Mouse (Mus musculus): ENCODE measurements around the gene Ctss. TPM values are rescaled to one million over a fixed set of nuclear protein-coding genes. Genes with fewer than 3 reads are reported as not detected.
"Not testable (repeated sequence)": the region's sequence is repeated elsewhere in the genome, so short reads cannot be mapped to it uniquely, and the experiment has no call there.

Ctss gene
- polyA plus RNA-seq, 1 experiment: not detected

DNA sequence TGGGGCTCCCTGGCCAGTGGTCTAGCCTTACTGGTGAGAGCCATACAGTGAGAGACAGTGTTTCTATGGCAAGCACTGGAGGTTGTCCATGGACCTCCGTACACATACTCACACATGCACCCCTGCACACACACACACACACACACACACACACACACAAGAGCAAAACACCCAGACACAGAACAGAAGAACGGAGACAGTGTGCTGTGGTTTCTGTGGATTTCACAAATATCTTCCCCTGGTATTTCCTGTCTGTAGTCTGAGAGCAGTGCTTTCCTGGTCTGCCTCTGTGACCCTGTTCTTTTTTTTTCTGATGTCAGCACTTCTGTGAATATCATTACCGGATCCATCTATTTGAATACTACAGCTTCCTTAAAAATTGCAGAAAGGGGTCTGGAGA, 2.9 kb upstream of the Ctss start:
- Histone ChIP-seq H3K4me1 (ENCODE audit: control insufficient read depth, insufficient read depth, low read length) (no peaks in the 10 kb centered on the region), H3K27ac (ENCODE audit: insufficient read depth, low read depth, low read length) (no peak overlapping the region), H3K4me3 (ENCODE audit: insufficient read depth, low read depth, low read length) (no peak overlapping the region)
- WGBS: 66% methylated on average over 3 of the region's 3 CpGs
- TF ChIP-seq CTCF (IDR thresholded peaks at IDR 0.05; ENCODE audit: insufficient read depth, low read depth, low read length) (no peak), POLR2A (IDR thresholded peaks at IDR 0.05; ENCODE audit: insufficient read depth, low read depth, low read length) (no peak)

DNA sequence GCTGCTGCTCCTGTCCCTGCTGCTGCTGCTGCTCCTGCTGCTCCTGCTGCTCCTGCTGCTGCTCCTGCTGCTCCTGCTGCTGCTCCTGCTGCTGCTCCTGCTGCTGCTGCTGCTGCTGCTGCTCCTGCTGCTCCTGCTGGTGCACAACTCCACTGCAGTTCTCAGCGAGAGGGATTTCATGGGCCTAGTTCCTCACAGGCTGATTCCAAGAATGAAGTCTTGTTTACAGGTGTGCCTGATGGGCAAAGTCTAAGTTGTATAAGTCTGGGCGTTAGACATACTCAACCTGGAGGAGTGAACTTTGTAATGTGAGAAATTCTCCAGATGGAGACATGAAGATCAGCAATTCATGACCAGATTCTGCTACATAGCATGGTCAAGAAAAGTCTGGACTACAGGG, 1.9 kb upstream of the Ctss start:
- Histone ChIP-seq H3K4me1 (ENCODE audit: control insufficient read depth, insufficient read depth, low read length) (no peaks in the 10 kb centered on the region), H3K4me3 (ENCODE audit: insufficient read depth, low read depth, low read length) (no peak overlapping the region), H3K27ac (ENCODE audit: insufficient read depth, low read depth, low read length) (no peak overlapping the region)
- WGBS: 74% methylated on average over 2 of the region's 2 CpGs
- TF ChIP-seq CTCF (IDR thresholded peaks at IDR 0.05; ENCODE audit: insufficient read depth, low read depth, low read length) (no peak), POLR2A (IDR thresholded peaks at IDR 0.05; ENCODE audit: insufficient read depth, low read depth, low read length) (no peak)

DNA sequence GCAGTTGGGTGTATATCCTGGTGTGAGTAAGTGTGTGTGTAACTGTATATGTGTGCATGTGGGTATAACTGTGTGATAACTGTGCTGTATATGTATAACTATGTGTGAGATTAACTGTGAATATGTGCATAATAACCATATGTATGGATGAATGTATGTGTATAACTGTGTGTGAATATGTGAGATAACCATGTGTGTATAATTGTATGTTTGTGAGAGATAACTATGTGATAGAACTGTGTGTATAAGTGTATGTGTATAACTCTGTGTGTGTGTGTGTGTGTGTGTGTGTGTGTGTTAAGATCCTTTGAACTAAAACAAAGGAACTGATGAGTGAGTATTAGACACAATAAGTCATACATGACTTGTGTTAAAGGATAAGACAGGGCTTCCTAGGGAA, 475 bp upstream of the Ctss start:
- no peaks in the 10 kb centered on the region for H3K4me1 ChIP-seq (ENCODE audit: control insufficient read depth, insufficient read depth, low read length)
- H3K4me3 ChIP-seq (ENCODE audit: insufficient read depth, low read depth, low read length): no peak overlapping the region
- H3K27ac ChIP-seq (ENCODE audit: insufficient read depth, low read depth, low read length): no peak overlapping the region
- no peak for TF ChIP-seq CTCF (IDR thresholded peaks at IDR 0.05; ENCODE audit: insufficient read depth, low read depth, low read length)
- no peak for TF ChIP-seq POLR2A (IDR thresholded peaks at IDR 0.05; ENCODE audit: insufficient read depth, low read depth, low read length)

DNA sequence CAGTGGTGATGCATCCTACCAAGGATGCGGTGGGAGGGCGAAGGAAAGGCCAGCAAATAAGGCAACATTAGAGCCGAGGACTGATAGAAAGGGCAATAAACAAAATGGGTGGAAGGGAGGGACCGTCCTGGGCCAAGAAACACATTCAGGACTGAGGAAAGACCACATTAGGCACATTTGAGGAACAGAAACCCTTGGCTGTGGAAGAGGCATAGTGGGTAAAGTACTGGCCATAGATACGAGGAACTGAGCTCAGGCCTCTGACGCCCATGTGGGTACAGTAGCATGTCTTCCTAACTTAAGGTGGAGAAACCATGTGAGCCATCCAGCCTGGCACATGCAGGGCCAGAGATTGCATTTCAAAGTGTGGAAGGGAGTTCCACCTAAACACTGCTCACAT, 3.2 kb downstream of the Ctss start:
- TF ChIP-seq CTCF (IDR thresholded peaks at IDR 0.05; ENCODE audit: insufficient read depth, low read depth, low read length) (no peak), POLR2A (IDR thresholded peaks at IDR 0.05; ENCODE audit: insufficient read depth, low read depth, low read length) (no peak)
- H3K4me1 ChIP-seq (ENCODE audit: control insufficient read depth, insufficient read depth, low read length): no peaks in the 10 kb centered on the region
- 91% methylated on average over 6 of the region's 6 CpGs for WGBS
- no peak overlapping the region for H3K4me3 ChIP-seq (ENCODE audit: insufficient read depth, low read depth, low read length)
- H3K27ac ChIP-seq (ENCODE audit: insufficient read depth, low read depth, low read length): no peak overlapping the region

DNA sequence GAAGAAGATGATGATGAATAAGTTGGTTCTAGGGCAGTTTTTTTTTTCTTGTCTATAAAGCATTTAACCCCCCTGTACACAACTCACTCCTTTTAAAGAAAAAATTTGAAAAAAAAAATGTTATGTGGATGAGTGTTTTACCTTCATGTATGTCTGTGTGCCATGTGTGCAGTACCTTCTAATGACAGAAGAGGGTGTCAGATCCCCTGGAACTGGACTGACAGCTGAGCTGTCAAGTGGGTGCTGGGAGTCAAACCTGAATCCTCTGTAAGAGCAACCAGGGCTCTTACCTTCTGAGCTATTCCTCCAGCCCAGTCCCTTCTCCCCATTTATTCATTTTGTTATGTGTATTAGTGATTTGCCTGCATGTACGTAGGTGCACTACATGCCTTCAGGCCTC, 4.4 kb downstream of the Ctss start:
- 88% methylated on average over 1 of the region's 1 CpGs for WGBS
- Histone ChIP-seq H3K27ac (ENCODE audit: insufficient read depth, low read depth, low read length) (no peak overlapping the region), H3K4me3 (ENCODE audit: insufficient read depth, low read depth, low read length) (no peak overlapping the region), H3K4me1 (ENCODE audit: control insufficient read depth, insufficient read depth, low read length) (no peaks in the 10 kb centered on the region)
- TF ChIP-seq POLR2A (IDR thresholded peaks at IDR 0.05; ENCODE audit: insufficient read depth, low read depth, low read length) (no peak), CTCF (IDR thresholded peaks at IDR 0.05; ENCODE audit: insufficient read depth, low read depth, low read length) (no peak)

DNA sequence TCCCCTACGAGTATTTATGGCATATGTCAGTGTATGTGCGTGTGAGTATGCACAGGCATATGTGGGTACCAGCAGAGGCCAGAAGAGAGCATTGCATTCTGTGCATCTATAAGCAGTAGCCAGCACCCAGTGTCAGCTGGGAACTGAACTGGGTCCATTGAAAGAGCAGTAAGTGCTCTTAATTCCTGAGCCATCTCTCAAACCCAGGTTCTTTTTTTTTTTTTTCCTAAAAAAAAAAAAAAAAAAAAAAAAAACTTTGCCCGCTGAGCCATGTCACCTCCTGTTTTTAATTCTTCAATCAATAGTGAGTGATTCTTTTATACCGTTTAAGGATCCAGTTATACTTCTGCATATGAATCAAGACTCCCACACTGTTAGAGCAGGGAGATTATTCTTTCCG, 6.8 kb downstream of the Ctss start:
- TF ChIP-seq POLR2A (IDR thresholded peaks at IDR 0.05; ENCODE audit: insufficient read depth, low read depth, low read length): no peak
- TF ChIP-seq CTCF (IDR thresholded peaks at IDR 0.05; ENCODE audit: insufficient read depth, low read depth, low read length): no peak
- H3K4me3 ChIP-seq (ENCODE audit: insufficient read depth, low read depth, low read length): no peak overlapping the region
- no peak overlapping the region for H3K27ac ChIP-seq (ENCODE audit: insufficient read depth, low read depth, low read length)
- H3K4me1 ChIP-seq (ENCODE audit: control insufficient read depth, insufficient read depth, low read length): no peaks in the 10 kb centered on the region
- WGBS: 86% methylated on average over 5 of the region's 5 CpGs

- WGBS: 85% methylated on average over 1 of the region's 1 CpGs
- no peak for TF ChIP-seq POLR2A (IDR thresholded peaks at IDR 0.05; ENCODE audit: insufficient read depth, low read depth, low read length)
- no peak for TF ChIP-seq CTCF (IDR thresholded peaks at IDR 0.05; ENCODE audit: insufficient read depth, low read depth, low read length)
- no peak overlapping the region for H3K27ac ChIP-seq (ENCODE audit: insufficient read depth, low read depth, low read length)
- H3K4me1 ChIP-seq (ENCODE audit: control insufficient read depth, insufficient read depth, low read length): no peaks in the 10 kb centered on the region
- H3K4me3 ChIP-seq (ENCODE audit: insufficient read depth, low read depth, low read length): no peak overlapping the region
Measured at GRCm38 (mm10) chr3:95534927-95535326, 8.3 kb downstream of the Ctss start.

- no peak overlapping the region for H3K4me3 ChIP-seq (ENCODE audit: insufficient read depth, low read depth, low read length)
- H3K4me1 ChIP-seq (ENCODE audit: control insufficient read depth, insufficient read depth, low read length): no peaks in the 10 kb centered on the region
- H3K27ac ChIP-seq (ENCODE audit: insufficient read depth, low read depth, low read length): no peak overlapping the region
- TF ChIP-seq POLR2A (IDR thresholded peaks at IDR 0.05; ENCODE audit: insufficient read depth, low read depth, low read length) (no peak), CTCF (IDR thresholded peaks at IDR 0.05; ENCODE audit: insufficient read depth, low read depth, low read length) (no peak)
- WGBS: 93% methylated on average over 10 of the region's 10 CpGs
Measured at GRCm38 (mm10) chr3:95538936-95539335, 12.3 kb downstream of the Ctss start.

DNA sequence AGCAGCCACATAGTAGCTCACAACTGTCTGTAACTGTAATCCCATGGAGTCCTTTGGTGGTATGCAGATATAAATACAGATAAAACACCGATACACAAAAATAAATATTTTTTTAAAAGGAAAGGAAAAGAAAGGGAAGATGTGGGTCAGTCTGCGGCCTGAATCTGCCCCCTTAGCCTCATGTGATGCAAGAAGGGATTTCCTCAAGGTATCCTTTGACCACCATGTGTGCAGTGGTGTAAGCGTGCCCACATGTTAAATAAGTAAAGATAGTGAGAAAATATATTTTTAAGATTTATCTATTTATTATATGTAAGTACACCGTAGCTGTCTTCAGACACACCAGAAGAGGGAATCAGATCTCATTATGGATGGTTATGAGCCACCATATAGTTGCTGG, 13.3 kb downstream of the Ctss start:
- no peak overlapping the region for H3K4me3 ChIP-seq (ENCODE audit: insufficient read depth, low read depth, low read length)
- WGBS: 97% methylated on average over 4 of the region's 4 CpGs
- H3K4me1 ChIP-seq (ENCODE audit: control insufficient read depth, insufficient read depth, low read length): no peaks in the 10 kb centered on the region
- H3K27ac ChIP-seq (ENCODE audit: insufficient read depth, low read depth, low read length): no peak overlapping the region
- TF ChIP-seq POLR2A (IDR thresholded peaks at IDR 0.05; ENCODE audit: insufficient read depth, low read depth, low read length) (no peak), CTCF (IDR thresholded peaks at IDR 0.05; ENCODE audit: insufficient read depth, low read depth, low read length) (no peak)

DNA sequence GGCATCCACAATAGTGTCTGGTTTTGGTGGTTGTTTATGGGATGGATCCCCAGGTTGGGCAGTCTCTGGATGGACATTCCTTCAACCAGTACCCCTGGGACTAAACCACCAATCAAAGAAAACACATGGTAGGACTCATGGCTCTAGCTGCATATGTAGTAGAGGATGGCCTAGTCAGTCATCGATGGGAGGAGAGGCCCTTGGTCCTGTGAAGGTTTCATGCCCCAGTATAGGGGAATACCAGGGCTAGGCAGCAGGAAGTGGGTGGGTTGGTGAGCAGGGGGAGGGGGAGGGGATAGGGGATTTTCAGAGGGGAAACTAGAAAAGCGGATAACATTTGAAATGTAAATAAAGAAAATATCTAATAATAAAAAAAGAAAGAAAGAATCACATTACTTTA, 14.6 kb downstream of the Ctss start:
- WGBS: 86% methylated on average over 2 of the region's 2 CpGs
- not testable (repeated sequence) for H3K4me3 ChIP-seq (ENCODE audit: insufficient read depth, low read depth, low read length); H3K27ac ChIP-seq (ENCODE audit: insufficient read depth, low read depth, low read length); H3K4me1 ChIP-seq (ENCODE audit: control insufficient read depth, insufficient read depth, low read length)

Data from olfactory bulb, adult 2 months (tissue).